Mouse (Mus musculus): ENCODE measurements at regions not wholly inside any gene's neighbourhood (a gene's known extent, or its start where the extent isn't known, plus 50 kb on each side); places are given as distances from the start of the nearest gene placed in this dataset.

DNA sequence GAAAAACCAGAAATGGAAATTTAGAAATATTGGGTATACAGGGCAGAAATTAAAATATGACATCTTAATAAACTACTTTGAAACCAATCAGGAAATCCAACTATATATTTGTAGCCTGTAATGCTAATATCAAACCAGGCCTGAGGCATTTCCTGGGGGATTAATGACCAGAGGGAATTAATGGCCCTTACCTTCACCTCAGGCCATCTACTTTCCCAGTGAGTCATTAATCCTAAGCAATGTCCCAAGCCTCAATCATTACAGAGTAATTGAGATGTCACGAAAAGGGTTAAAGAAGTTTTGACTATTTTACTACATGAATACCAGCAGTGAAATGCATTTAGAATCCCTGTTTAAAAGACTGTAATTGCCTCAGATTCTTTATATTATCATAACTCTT lies 329.7 kb downstream of the Gpd2 start:
- no peak overlapping the region for H3K27ac ChIP-seq (ENCODE audit: low read depth)
- no peaks in the 10 kb centered on the region for H3K4me1 ChIP-seq (ENCODE audit: control insufficient read depth, insufficient read depth)
- WGBS, result 79% methylated on average over 1 of the region's 1 CpGs
- DNase-seq (ENCODE audit: low spot score), result no peak
- H3K9ac ChIP-seq (replicated peaks; ENCODE audit: low read depth, low read length), result no peak overlapping the region
- H3K4me3 ChIP-seq (ENCODE audit: low read depth, low read length), result no peak overlapping the region
- no peaks in the 10 kb centered on the region for H3K36me3 ChIP-seq (replicated peaks; ENCODE audit: control insufficient read depth, insufficient read depth, low read length)
- H3K4me2 ChIP-seq (ENCODE audit: low read depth, low read length), result no peak overlapping the region
- no peak for TF ChIP-seq EP300 (IDR thresholded peaks at IDR 0.05; ENCODE audit: low read depth)
- no peak for TF ChIP-seq CTCF (IDR thresholded peaks at IDR 0.05; ENCODE audit: low read depth)
- ATAC-seq (ENCODE audit: insufficient read depth, low read depth), result no peak
- no peaks in the 10 kb centered on the region for H3K9me3 ChIP-seq (replicated peaks; ENCODE audit: control insufficient read depth, low read length)
- no peaks in the 10 kb centered on the region for H3K27me3 ChIP-seq (ENCODE audit: control insufficient read depth, insufficient read depth, low read length)

DNA sequence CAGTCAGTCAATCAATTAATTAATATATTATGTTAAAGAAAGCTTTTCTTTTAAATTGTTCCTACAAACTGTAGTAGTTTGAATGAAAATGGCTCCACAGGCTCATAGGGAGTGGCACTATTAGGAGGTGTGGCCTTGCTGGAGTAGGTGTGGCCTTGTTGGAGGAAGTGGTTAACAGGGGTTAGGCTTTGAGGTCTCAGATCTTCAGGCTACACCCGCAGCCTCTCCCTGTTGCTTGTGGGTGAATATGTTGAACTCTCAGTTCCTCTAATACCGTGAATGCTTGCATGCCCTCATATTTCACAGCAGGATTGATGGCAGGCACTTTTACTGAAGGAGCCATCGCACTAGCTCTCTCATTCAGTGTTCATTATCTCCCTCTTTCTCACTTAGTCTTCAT lies 349.6 kb downstream of the Gpd2 start:
- Histone ChIP-seq H3K27me3 (ENCODE audit: control insufficient read depth, insufficient read depth, low read length) (no peaks in the 10 kb centered on the region), H3K36me3 (replicated peaks; ENCODE audit: control insufficient read depth, insufficient read depth, low read length) (no peaks in the 10 kb centered on the region), H3K4me2 (ENCODE audit: low read depth, low read length) (no peak overlapping the region), H3K4me3 (ENCODE audit: low read depth, low read length) (no peak overlapping the region), H3K9ac (replicated peaks; ENCODE audit: low read depth, low read length) (no peak overlapping the region), H3K27ac (ENCODE audit: low read depth) (no peak overlapping the region), H3K4me1 (ENCODE audit: control insufficient read depth, insufficient read depth) (no peaks in the 10 kb centered on the region), H3K9me3 (replicated peaks; ENCODE audit: control insufficient read depth, low read length) (no peaks in the 10 kb centered on the region)
- no peak for ATAC-seq (ENCODE audit: insufficient read depth, low read depth)
- no peak for DNase-seq (ENCODE audit: low spot score)
- WGBS, result 78% methylated on average over 3 of the region's 3 CpGs
- no peak for TF ChIP-seq CTCF (IDR thresholded peaks at IDR 0.05; ENCODE audit: low read depth)
- no peak for TF ChIP-seq EP300 (IDR thresholded peaks at IDR 0.05; ENCODE audit: low read depth)

DNA sequence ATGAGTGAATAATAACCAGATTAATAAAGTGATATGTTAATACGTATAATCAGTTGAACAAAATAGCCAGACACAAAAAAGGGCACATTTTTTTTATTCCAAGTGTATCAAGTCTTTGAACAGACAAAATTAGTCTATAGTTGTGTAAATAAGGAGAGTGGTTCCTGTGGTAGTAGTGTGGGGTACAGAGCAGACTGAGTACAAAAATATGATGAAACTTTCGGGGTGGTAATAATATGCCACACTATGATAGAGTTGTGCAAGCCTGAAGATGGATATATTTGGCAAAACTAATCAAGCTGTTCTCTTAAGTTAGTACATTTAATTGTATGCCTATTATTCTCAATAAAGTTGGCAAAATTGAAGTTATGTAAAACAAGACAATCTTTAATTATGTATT lies 356.1 kb downstream of the Gpd2 start:
- TF ChIP-seq CTCF (IDR thresholded peaks at IDR 0.05; ENCODE audit: low read depth), result no peak
- no peak for TF ChIP-seq EP300 (IDR thresholded peaks at IDR 0.05; ENCODE audit: low read depth)
- H3K27me3 ChIP-seq (ENCODE audit: control insufficient read depth, insufficient read depth, low read length), result no peaks in the 10 kb centered on the region
- 85% methylated on average over 2 of the region's 2 CpGs for WGBS
- H3K4me1 ChIP-seq (ENCODE audit: control insufficient read depth, insufficient read depth), result no peaks in the 10 kb centered on the region
- no peak overlapping the region for H3K4me2 ChIP-seq (ENCODE audit: low read depth, low read length)
- H3K4me3 ChIP-seq (ENCODE audit: low read depth, low read length), result no peak overlapping the region
- H3K27ac ChIP-seq (ENCODE audit: low read depth), result no peak overlapping the region
- DNase-seq (ENCODE audit: low spot score) (no peak), ATAC-seq (ENCODE audit: insufficient read depth, low read depth) (no peak)
- H3K36me3 ChIP-seq (replicated peaks; ENCODE audit: control insufficient read depth, insufficient read depth, low read length), result no peaks in the 10 kb centered on the region
- no peaks in the 10 kb centered on the region for H3K9me3 ChIP-seq (replicated peaks; ENCODE audit: control insufficient read depth, low read length)
- no peak overlapping the region for H3K9ac ChIP-seq (replicated peaks; ENCODE audit: low read depth, low read length)

DNA sequence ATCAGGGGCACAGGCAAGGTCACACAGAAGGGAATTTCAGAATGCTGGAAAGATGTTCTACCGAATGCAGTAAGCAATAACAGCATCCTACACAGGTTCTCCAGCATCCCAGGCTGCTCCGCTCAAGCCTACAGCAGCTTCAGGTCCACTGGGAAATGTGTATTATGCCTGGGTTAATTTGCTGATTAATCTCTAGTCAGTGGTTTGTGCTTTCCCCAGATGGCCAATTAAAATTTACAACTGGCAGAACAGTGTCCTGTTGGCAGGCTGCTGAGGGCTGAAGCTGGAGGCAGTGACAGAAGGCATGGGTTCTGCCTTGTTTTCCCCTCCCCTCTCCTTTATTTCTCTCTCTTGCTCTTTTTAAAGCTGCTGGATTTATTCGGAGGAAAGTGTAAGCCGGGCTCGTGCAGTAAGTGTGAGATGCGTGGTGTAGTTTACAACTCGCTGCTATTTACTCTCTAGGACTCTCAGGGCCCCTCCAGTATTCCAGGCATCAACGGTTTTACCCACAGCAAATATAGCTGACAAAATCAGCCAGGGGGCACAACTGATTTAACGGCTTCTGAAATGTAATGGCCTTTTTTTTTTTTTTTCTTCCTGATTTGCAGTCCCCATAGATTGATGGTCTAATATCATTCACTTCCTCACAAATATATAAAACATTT lies 360.4 kb downstream of the Gpd2 start:
- Histone ChIP-seq H3K27me3 (ENCODE audit: control insufficient read depth, insufficient read depth, low read length) (no peaks in the 10 kb centered on the region), H3K9ac (replicated peaks; ENCODE audit: low read depth, low read length) (no peak overlapping the region), H3K4me2 (ENCODE audit: low read depth, low read length) (no peak overlapping the region), H3K27ac (ENCODE audit: low read depth) (no peak overlapping the region), H3K4me1 (ENCODE audit: control insufficient read depth, insufficient read depth) (no peaks in the 10 kb centered on the region), H3K9me3 (replicated peaks; ENCODE audit: control insufficient read depth, low read length) (no peaks in the 10 kb centered on the region), H3K4me3 (ENCODE audit: low read depth, low read length) (no peak overlapping the region), H3K36me3 (replicated peaks; ENCODE audit: control insufficient read depth, insufficient read depth, low read length) (no peaks in the 10 kb centered on the region)
- DNase-seq (ENCODE audit: low spot score) (no peak), ATAC-seq (ENCODE audit: insufficient read depth, low read depth) (no peak)
- 45% methylated on average over 9 of the region's 9 CpGs for WGBS
- no peak for TF ChIP-seq EP300 (IDR thresholded peaks at IDR 0.05; ENCODE audit: low read depth)
- no peak for TF ChIP-seq CTCF (IDR thresholded peaks at IDR 0.05; ENCODE audit: low read depth)

DNA sequence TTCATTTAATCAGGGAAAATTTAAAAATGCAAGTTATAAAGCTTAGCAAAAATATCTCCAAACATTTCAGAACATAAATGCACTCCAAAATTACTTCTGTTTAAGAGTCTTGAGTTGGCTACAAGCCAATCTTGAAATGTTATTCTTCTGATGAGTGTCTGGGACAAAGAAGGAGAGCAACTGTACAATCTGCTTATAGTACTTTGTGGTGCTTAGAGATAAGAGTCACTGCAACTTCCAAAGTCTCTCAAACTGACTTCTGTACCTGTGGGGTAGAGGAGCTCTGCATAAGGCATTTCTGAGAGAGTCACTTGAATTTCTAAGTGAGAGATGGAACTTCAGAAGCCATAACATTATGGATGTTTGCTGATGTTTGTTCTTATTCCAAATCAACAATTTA lies 374.2 kb downstream of the Gpd2 start:
- Histone ChIP-seq H3K4me1 (ENCODE audit: control insufficient read depth, insufficient read depth) (no peaks in the 10 kb centered on the region), H3K27ac (ENCODE audit: low read depth) (no peak overlapping the region), H3K9me3 (replicated peaks; ENCODE audit: control insufficient read depth, low read length) (no peaks in the 10 kb centered on the region), H3K36me3 (replicated peaks; ENCODE audit: control insufficient read depth, insufficient read depth, low read length) (no peaks in the 10 kb centered on the region), H3K27me3 (ENCODE audit: control insufficient read depth, insufficient read depth, low read length) (no peaks in the 10 kb centered on the region), H3K4me2 (ENCODE audit: low read depth, low read length) (no peak overlapping the region), H3K4me3 (ENCODE audit: low read depth, low read length) (no peak overlapping the region), H3K9ac (replicated peaks; ENCODE audit: low read depth, low read length) (no peak overlapping the region)
- no peak for DNase-seq (ENCODE audit: low spot score)
- ATAC-seq (ENCODE audit: insufficient read depth, low read depth), result no peak
- TF ChIP-seq CTCF (IDR thresholded peaks at IDR 0.05; ENCODE audit: low read depth) (no peak), EP300 (IDR thresholded peaks at IDR 0.05; ENCODE audit: low read depth) (no peak)

DNA sequence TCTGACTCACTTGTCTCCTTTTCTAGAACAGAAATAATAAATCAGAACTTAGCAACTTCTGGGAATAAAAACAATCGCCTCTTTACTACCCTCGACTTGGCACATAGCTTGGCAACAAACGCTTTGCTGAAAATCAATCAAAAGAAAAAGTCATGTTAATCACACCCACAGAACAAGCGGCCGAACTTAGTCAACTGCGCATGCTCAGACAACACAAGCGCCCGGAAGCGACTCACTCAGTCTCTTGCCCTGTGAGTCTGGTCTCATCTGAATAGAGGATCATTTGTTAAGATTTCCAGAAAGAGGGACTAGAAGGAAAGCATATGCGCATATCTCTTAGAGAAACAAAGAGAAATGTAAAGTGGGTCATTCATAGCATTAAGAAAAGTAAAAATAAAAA lies 375.8 kb downstream of the Gpd2 start:
- Histone ChIP-seq H3K9ac (replicated peaks; ENCODE audit: low read depth, low read length) (no peak overlapping the region), H3K27me3 (ENCODE audit: control insufficient read depth, insufficient read depth, low read length) (no peaks in the 10 kb centered on the region), H3K4me1 (ENCODE audit: control insufficient read depth, insufficient read depth) (no peaks in the 10 kb centered on the region), H3K36me3 (replicated peaks; ENCODE audit: control insufficient read depth, insufficient read depth, low read length) (no peaks in the 10 kb centered on the region), H3K4me2 (ENCODE audit: low read depth, low read length) (no peak overlapping the region), H3K4me3 (ENCODE audit: low read depth, low read length) (no peak overlapping the region), H3K27ac (ENCODE audit: low read depth) (no peak overlapping the region), H3K9me3 (replicated peaks; ENCODE audit: control insufficient read depth, low read length) (no peaks in the 10 kb centered on the region)
- ATAC-seq (ENCODE audit: insufficient read depth, low read depth) (no peak), DNase-seq (ENCODE audit: low spot score) (no peak)
- no peak for TF ChIP-seq CTCF (IDR thresholded peaks at IDR 0.05; ENCODE audit: low read depth)
- TF ChIP-seq EP300 (IDR thresholded peaks at IDR 0.05; ENCODE audit: low read depth), result no peak
- 64% methylated on average over 10 of the region's 10 CpGs for WGBS
